Mouse (Mus musculus): ENCODE results near the gene Plin2.
"Not testable (repeated sequence)": the region's sequence is repeated elsewhere in the genome, so short reads cannot be mapped to it uniquely, and the experiment has no call there.

Gene Plin2

DNA sequence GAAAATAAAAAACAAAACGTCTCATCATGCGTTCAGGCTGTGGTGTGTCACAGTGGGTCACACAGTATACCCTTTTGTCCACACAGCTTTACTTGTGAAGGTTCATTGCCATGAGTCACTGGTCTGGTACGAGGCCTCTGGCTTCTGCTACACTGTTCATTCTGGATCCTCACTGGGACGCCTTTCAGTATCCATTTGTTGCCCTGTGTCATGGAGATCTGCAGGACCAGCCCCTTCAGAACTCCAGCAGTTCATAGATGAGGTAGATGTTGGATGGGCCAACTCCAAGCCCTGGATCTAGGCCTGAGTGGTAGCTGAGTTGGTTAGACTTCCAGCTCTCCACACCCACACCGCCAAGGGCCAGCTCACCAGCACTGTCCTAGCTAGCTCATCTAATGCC is 13.9 kb upstream of the Plin2 start:
- no peak for DNase-seq (ENCODE audit: low spot score)

DNA sequence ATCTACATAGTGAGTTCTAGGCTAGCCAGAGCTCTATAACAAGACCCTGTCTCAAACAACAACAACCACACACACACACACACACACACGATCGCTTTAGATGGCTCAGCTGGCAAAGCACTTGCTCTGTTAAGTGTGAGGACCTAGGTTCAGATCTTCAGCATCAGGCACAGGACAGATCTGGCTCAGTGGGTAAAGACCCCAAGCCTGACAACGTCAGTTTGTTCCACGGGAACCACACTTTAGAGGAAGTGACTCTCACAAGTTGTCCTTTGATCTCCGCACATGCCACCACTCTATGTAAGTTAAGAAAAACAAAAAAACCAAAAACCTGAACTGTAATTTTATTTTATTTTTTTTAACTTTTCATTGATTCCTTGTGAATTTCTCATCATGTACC is 13.4 kb upstream of the Plin2 start:
- DNase-seq (ENCODE audit: low spot score): no peak

DNA sequence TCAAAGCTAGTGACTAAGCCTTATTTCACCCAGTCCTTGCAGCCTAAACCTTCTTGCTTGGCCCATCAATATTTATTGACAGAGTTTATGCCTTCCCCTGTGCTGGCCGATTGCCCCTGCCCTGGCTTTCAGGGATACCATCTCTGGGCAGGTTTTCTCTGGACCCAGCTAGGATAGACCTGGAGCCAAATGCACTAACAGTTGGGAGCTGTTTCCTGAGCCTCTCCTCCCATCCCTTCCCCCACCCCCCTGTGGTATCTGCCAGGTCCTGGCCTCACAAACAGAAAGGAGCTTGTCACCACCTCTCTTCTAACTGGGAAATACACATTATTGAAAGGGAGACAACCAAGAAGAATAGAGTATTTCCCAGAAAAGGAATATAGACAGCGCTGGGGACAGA is 12.0 kb upstream of the Plin2 start:
- no peak for DNase-seq (ENCODE audit: low spot score)

DNA sequence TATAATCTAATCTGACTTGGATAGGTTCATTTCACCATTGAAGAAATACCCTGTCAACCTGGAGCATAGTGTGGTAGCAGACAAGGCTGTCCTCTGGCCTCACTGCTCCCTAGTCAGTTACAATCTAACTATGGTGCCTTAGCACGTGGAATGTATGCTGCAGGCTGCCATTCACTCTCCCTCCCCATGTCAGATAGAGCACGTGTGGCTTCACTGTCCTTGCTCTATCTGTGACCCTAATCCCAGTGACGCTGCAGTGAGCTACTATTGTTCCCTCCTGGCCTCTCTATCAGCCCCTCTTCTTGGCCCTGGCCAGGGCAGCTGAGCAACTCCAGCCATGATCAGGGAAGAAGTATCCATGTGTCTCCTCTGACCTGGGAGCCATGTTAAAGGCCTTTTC is 11.6 kb upstream of the Plin2 start:
- DNase-seq (ENCODE audit: low spot score): no peak

DNA sequence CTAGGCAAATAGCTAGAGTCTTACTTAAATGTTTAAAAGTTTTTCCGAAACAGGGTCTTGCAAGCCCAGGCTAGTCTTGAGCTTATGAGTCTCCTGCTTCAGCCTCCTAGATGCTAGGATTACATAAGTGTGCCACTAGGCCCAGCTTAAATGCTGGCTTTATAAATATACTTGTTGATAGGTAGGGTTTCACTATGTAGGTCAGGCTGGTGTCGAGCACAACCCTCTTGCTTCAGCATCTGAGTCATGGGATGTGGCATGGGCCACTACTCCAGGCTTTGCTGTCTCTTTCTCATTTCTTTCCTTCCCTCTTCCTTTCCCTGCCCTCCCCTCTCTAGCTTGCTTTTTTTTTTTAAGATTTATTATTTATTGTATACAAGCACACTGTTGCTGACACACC is 9.8 kb upstream of the Plin2 start:
- no peak for DNase-seq (ENCODE audit: low spot score)

DNA sequence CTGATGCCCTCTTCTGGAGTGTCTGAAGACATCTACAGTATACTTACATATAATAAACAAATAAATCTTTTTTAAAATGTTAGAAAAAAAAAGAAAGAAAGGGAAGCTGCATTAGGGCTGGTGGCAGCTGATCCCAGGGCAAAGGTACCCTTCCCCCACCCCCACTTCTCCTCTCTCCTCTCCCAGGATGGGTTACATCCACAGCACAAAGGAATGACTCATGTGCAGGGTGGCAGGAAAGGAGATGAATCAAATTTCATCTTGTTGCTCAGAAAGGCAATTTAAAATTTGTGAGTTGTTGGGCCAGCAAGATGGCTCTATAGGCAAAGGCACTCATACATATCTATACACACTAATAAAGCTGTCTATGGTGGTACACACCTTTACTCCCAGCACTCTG is 6.9 kb upstream of the Plin2 start:
- DNase-seq (ENCODE audit: low spot score): no peak

DNA sequence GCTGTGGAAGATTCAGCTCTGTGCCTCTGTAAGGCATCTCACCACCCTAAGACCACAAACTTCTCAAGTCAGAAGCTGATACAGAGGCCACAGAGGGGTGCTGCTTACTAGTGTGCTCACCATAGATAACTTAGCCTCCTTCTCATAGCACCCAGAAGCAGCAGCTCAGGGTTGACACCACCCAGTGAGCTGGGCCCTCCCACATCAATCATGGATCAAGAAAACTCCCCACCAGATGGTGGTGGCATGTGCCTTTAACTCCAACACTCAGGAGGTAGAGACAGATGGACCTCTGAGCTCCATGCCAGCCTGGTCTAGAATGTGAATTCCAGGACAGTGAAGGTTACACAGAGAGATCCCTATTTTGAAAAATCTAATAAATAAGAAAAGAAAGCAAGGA is 4.9 kb upstream of the Plin2 start:
- DNase-seq (ENCODE audit: low spot score): not testable (repeated sequence)

DNA sequence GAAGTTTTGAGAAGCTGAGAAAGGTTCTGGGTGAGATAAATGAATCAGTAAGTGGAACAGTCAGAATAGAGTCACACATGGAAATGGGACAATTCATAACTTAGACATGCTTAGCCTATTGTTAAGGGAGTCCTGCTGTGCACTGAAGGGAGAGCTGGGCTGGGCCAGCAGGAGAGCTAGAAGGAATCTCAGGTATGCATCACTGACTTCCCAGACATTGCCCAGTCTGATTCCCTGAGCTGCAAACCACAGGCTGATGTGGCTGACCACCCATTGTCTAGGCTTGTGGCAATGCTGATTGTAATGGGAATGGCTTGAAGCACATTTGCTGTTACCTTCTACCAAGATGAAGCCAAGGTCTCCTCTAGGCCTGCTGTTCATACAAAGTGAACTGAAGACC is 4.3 kb upstream of the Plin2 start:
- DNase-seq (ENCODE audit: low spot score): not testable (repeated sequence)

DNA sequence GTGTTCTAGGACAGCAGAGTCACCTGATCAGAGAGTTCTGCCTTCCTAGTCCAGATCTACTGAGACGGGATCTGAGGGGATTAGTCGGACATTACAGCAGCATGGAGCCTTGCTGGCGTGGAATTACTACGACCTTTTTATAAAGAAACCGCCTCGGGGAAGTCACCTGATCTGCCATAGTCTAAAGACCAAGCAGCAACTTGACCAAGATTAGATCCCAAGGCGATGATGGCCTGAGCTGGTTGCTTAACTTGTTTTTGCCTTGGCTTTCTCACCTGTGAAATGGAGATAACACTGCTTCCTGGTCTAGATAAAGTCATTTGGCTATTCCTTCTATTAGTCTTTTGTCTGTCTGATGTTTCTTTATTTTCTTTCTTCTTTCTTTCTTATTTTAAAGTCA is 2.6 kb upstream of the Plin2 start:
- DNase-seq (ENCODE audit: low spot score): no peak

DNA sequence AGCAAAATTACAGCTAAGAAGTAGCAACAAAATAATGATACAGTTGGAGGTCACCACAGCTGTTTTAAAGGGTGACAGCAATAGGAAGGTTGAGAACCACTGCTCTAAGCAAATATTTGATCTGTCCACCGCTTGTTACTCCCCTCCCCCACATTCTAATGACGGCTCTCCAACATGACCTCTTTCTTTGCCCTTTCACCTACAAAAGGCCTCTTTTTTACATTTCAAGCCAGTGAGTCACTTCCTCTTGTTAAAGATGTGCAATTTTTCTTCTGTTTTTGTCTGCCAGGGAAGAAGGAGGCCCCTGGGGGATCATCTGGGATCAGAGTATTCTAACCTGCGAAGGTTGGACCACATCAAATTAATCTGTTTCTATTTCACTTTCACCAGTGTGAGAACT is 1.9 kb upstream of the Plin2 start:
- no peak for DNase-seq (ENCODE audit: low spot score)

DNA sequence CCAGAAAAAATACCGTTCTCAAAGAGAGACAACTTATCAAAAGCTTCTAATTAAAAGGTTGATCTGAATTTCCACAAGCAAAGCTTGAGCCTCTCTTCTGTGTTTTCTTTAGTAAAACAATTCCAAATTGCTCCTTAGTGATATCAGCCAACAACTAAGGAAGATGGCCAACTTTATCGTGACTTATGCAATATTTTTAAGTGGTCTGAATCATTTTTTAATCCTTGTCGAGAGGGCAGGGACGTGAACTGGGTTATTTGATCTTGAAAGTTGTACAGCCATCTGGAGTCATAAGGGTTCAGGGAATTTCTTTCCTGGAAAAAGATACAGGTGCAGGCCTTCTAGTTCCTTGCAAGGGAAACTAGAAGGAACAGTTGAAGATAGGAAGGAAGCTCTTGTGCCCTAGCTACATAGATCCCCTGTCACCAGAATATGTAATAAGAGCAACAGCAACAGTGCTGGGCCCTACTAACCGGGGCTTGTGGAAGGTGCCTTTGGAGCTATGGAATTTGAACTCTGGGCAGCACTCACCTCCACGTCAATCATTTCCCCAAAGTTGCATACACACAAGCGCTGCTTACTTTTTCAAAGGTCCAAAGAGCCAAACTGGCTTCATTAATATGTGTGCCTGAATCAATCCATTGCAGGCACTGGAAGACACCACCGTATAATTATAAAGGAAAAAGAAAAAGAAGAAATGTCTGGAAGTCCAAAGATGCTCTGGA is 884 bp upstream of the Plin2 start:
- no peak for DNase-seq (ENCODE audit: low spot score)

DNA sequence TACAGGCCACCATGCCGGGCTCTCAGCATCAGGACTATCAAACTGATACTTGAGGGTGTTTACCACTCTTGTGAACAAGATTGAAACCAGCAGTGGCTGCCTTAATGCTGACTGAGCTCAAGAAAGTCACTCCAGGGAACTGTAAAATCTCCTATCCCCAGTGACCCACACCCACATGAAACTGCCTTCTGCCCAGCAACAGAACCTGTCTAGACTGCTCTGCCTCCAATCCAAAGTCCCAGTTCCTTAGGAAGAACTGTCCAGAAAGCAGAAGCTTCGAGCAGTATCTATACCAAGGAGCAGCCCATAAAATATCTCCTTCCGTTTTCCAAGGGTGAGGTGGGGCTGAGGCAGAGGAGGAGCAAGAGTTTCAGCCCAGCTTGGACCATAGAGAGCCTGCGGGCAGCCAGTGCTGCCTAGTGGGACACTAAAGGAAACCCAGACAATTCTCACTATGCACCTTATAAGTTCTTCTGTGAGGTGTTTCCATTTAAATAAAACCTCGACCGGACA is 563 bp downstream of the Plin2 start:
- DNase-seq (ENCODE audit: low spot score): not testable (repeated sequence)

DNA sequence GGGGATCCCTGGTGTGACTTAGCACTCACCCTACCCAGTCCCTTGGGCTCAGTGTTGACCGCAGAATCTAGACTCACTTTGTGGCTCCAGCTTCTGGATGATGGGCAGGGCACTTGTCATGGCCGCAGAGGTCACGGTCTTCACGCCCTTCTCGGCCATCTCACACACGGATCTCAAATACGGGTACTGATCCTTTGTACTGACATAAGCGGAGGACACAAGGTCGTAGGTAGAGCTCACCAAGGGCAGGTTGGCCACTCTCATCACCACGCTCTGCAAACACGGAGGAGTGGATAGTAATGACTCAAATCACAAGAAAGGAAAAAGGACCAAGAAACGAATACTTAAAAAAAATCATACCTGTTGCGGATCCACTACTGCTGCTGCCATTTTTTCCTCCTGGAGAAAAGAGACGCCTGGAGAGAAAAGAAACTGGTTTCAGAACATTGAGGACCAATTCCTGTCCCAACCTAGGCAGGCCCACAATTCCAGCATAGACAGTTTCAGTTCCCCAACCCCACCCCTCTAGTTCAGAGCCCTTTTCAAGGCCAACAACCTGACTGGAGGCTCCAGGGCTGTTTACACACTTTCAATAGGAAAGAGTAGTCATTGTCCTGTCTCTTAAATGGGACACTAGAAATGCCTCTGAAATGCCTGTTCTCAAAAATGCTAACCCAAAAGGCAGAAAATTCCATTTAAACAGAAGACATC is 1.4 kb downstream of the Plin2 start:
- DNase-seq (ENCODE audit: low spot score): no peak

DNA sequence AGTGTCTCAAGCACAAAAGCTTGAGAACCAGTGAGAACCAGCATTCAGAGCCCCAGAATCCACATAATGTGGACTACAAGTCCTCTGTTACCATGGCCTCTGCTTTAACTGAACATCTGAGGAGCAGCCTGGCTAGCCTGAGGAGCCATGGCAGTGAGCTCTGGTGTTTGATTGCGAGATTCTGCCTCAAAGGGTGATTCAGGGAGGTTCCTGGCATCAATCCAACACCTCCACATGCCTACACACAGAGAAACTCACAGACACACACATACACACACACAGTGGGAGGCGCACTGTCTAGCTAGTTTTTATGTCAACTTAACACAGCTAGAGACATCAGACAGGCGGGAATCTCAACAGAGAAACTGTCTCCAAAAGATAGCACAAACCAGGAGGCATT is 4.3 kb downstream of the Plin2 start:
- DNase-seq (ENCODE audit: low spot score): no peak

DNA sequence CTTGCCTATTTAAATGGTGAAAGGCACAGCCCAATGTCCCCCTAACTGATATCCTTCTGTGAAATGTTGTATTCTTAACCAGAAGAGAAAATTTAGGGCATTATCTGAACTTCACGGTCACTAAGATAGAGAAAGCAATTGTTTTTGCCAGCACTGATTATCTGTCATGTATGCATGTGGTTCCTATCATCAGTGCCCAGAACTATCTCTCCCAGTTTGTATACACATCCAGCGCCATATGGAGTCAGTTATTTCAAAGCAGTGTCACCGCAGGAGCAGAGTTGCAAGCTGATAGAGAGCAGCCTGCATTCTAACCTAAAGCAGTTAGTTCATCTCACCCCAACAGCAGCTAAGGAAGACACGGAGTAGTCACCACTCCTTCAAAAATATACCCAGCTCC is 5.9 kb downstream of the Plin2 start:
- no peak for DNase-seq (ENCODE audit: low spot score)

DNA sequence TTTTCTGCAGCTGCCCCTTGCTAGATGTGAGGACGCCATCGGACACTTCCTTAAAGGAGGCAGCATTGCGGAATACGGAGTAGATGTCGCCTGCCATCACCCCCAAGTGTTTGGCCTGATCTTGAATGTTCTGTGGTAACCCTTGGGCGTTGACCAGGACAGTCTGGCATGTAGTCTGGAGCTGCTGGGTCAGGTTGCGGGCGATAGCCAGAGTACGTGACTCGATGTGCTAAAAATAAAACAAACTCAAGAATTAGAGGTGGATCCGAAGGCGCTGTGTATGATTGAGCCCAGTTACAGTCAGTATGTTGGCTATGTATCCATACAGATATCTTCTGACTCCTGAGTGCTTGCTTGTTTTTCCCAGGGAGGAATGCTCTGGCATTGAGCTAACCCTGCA is 12.7 kb downstream of the Plin2 start:
- DNase-seq (ENCODE audit: low spot score): no peak

DNA sequence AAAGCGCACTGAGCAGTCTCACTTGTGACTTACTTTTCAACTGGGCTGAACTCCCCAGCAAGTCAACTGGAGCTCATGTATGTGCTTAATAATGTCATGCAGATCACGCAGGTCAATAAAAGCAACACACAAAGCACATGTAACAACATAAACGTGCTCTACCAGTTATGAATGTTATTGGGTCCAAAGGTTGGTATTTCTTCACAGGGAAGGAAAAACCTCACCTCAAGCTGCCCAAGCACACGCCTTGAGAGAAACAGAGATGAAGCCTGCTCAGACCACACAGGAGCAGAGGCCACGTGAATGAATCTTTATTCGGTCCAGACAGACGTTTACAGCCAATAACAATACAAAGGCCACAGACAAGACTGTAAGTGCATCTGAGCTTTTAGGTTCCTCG is 13.4 kb downstream of the Plin2 start:
- not testable (repeated sequence) for DNase-seq (ENCODE audit: low spot score)

DNA sequence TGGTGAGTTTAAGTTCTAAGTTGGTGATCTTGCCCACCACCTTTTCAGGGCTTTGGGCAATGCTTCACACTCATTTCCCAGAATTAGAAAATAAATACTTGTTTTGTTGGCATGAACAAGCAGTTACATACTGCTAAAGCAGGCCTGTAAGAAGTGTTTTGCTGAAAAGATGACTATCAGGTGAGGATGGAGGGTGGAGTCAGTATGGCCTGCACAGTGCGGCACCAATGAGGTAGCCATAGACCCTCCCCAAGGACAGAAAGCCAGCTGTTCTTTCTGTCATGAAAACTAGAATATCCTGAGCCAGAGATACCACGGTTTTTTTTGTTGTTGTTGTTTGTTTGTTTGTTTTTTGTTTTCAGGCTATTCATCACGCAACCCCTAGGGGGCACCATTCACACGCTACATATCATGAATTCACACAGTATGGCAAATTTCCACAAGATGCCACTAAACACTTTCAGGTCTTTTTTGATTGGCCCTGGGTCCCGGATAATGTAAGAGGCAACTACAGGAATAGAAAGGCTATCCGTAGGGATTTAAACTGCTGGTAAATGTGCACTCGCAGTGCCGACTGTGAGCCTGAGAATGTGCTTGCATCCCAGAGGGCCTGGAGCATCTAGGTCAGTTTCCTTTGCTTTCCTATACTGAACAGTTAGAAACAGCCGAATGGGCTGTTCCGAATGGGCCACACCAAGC is 18.0 kb downstream of the Plin2 start:
- DNase-seq (ENCODE audit: low spot score): no peak

DNA sequence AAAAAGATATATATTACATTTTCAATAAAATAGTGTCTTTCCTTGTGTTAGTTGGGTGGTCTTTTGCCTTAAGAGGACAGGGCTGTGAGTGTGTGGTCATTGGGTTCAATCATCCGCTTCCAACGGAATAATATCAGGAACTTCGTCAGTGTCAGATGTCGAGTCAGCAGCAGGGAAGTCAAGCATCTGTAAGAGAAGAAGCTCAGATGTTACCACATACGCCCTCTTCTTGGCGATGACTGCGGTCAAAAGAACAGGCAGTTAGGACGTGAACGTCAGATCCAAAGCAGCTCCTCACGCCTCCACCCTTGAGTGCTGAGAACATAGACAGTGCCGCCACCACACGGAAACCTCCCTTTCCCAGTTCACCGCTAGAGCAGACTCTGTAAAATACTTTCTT is 21.5 kb downstream of the Plin2 start:
- DNase-seq (ENCODE audit: low spot score): not testable (repeated sequence)

DNA sequence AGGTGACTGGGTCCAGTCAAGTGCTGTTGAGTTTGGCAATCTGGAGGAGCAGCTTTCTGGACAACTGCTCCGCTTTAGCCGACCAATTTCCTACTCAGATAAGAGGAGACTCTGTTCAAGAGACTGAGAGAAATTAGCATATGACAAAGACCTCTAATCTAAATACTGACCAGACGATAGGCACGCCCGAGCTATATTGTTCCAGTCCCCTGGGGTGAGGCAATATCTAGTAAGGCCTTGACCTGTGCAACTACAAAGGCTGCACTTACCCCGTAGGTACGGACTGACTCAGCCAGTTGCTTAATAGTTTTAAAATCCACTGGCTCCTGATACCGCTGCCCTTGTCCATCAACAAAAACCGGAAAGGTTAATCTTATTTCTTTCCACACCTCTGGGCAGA is 32.3 kb downstream of the Plin2 start:
- DNase-seq (ENCODE audit: low spot score): not testable (repeated sequence)

DNA sequence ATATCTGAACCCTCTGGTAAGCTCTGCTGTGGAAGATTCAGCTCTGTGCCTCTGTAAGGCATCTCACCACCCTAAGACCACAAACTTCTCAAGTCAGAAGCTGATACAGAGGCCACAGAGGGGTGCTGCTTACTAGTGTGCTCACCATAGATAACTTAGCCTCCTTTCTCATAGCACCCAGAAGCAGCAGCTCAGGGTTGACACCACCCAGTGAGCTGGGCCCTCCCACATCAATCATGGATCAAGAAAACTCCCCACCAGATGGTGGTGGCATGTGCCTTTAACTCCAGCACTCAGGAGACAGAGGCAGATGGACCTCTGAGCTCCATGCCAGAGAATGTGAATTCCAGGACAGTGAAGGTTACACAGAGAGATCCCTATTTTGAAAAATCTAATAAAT is 35.0 kb downstream of the Plin2 start:
- DNase-seq (ENCODE audit: low spot score): not testable (repeated sequence)

DNA sequence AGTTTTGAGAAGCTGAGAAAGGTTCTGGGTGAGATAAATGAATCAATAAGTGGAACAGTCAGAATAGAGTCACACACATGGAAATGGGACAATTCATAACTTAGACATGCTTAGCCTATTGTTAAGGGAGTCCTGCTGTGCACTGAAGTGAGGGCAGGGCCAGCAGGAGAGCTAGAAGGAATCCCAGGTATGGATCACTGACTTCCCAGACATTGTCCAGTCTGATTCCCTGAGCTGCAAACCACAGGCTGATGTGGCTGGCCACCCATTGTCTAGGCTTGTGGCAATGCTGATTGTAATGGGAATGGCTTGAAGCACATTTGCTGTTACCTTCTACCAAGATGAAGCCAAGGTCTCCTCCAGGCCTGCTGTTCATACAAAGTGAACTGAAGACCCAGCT is 35.5 kb downstream of the Plin2 start:
- DNase-seq (ENCODE audit: low spot score): not testable (repeated sequence)

DNA sequence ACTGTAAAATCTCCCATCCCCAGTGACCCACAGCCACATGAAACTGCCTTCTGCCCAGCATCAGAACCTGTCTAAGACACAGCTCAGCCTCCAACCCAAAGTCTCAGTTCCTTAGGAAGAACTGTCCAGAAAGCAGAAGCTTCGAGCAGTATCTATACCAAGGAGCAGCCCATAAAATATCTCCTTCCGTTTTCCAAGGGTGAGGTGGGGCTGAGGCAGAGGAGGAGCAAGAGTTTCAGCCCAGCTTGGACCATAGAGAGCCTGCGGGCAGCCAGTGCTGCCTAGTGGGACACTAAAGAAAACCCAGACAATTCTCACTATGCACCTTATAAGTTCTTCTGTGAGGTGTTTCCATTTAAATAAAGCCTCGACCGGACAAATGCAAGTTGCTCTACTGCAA is 37.3 kb downstream of the Plin2 start:
- DNase-seq (ENCODE audit: low spot score): not testable (repeated sequence)
